Mouse (Mus musculus) urinary bladder, postnatal 4 days (tissue): ENCODE data around the gene Galnt2.

Experiments used
- DNase-seq, 2 experiments: peaks; one replicate each; pipeline ENCODE4 v3.0.0; 2021 to 2022; ENCODE audit warnings: low spot score in 2 of 2

The Galnt2 gene

GRCm38 (mm10) chr8:124231176-124231484 lies at the start of gene Galnt2:
Gene Galnt2, plus strand, starts transcription at chr8:124231391.
- peak; percentile 83 to 85 for DNase-seq

DNA sequence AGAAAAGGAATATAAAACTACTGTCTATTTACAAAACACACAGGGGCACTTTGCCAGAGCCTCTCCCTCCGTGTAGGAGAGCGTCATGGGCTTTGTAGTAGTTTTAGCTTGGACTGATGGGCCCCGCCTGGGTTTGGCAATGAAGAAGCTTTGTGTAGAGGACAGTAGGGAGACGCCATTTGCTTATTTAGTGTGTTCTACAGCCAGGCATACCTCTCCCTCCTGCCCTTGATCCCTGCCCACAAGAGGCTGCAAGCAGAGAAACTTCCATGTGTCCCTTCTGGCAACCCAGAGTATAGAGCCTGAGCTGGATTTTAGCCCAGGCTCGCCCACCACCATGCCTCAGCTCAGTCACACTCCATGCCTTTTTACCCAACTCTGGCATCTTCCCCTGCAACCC lies 49.4 kb upstream of the Galnt2 start:
- no peak for DNase-seq

DNA sequence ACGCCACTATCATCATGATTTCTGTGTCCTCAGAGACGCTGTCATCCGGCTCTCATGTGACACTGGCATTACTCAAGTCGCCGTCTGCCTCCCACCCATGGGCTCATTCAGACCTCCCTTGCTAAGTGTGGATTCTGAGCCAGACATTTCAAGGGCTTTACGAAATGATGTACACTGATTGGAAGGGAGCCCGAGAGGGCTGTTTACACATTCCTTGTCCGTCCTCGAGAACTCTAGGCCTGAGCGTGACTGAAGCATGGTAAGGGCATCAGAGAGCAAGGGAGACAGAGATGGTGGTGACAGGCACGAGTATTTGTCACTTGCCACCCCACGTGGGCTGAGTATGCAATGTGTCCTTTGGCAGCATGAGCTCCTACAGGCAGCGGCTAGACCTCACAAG lies 49.0 kb upstream of the Galnt2 start:
- DNase-seq, result peak in 1 of 2 experiments; percentile 42

DNA sequence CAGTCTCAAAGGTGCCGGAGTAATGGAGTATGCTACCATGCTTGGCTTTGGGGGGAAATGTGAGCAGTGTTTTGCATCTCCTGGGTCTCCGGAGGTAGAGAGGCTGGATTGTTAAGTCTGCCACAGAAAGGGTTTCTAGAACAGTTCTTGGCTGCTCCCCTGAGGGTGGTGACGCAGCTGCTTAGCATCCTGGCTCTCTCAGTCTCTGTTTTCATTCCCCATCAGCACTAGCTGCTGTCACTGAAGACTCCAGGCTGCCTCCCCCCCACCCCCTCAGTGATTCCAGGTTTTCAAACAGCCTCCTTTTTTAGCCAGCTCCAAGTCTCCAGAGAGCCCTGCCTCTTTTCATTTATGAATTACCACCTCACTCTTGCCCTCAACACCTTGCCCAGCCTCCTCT lies 47.1 kb upstream of the Galnt2 start:
- no peak for DNase-seq

- no peak for DNase-seq
Measured at GRCm38 (mm10) chr8:124184507-124184906, 46.7 kb upstream of the Galnt2 start.

DNA sequence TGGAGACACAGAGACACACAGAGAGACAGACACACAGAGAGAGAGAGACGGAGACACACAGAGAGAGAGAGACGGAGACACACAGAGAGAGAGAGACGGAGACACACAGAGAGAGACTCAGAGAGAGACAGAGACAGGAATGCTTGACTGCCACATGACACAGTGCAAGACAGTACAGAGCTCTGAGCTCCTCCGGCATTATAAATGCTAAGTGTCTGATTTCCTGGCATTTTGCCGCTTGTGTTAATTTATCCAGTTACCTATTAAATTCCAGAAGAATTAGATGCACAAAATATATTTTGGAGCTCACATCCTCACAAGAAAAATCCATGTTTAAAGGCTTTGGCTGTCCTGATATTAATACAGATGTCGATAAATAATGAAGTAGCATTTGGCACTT lies 46.1 kb upstream of the Galnt2 start:
- DNase-seq, result no peak

GRCm38 (mm10) chr8:124190388-124190787 lies 40.8 kb upstream of the Galnt2 start:
- DNase-seq, result no peak

GRCm38 (mm10) chr8:124192242-124192641 lies 38.9 kb upstream of the Galnt2 start:
- no peak for DNase-seq

DNA sequence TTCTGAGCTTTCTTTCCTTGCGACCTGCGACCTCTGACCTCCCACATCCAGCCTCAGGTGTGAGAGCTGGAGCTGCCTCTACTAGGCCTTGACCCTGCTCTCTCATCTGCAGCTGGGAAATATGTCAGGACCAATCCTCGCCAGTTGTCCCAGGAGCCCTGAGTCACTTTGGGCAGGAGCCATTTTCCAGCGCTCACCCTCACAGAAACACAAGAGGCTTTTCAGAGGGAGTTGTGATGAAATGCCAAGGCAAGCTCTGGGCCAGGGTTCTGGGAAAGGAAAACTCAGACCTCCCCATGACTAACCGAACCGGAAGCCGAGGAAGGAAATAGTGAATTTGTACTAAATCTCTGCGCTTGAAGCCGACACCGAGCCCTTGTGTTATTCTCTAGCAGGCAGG lies 38.2 kb upstream of the Galnt2 start:
- no peak for DNase-seq

- DNase-seq, result no peak
Measured at GRCm38 (mm10) chr8:124193992-124194391, 37.2 kb upstream of the Galnt2 start.

GRCm38 (mm10) chr8:124196195-124196594 lies 35.0 kb upstream of the Galnt2 start:
- DNase-seq, result peak in 1 of 2 experiments; percentile 31

DNA sequence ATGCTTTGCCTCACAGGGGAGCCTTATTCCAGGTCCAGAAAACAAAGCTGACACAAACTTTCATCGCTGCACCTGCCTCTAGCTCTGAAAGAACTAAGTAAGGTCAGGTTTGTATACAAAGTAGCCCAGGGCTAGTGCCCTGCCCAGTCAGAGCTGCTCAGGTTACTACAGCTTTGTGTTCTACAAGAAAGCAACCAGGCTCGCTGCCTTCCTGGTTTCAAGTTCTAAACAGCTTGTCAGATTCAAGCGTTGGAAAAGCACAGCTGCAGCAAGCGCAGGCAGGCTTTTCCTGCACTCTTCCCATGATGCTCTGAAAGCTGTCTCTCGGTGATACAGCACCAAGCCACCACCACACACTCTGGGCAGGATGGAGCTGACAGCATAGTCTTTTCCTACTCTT lies 34.4 kb upstream of the Galnt2 start:
- no peak for DNase-seq

DNA sequence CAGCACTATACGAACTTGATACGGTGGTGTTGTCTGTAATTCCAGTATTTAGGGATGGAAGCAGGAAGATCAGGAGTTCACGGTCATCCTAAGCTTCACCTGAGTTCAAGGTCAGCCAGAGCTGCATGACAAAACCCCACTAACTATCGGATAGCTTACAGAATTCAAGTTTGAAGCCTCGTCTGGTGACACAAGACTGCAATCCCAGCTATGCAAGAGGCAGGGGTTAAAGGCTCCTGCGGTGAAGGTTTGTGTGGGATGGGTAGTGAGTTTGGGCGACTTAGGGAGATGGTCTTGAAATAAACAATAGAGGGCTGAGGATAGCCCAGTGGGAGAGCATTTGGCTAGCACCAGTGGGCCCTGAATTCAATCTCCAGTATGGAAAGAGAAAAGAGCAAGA lies 33.0 kb upstream of the Galnt2 start:
- DNase-seq, result no peak

DNA sequence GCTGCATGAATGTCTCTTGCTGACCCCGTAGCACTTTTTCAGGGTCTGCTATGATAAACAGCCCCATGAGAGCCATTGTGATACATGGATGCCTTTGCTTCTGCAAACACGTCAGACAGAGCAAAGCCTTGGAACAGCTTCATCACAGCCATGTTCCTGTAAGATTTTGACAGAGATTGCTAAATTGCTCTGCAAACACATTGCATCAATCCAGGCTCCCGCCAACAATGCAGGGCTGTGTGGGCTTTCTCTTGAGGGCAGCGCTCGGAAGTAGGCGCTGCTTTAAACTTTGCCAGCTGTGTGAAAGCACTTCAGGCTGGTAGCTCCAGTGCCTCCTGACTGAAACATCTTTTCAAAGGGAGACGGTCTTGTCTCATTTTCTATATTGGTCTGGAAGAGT lies 30.8 kb upstream of the Galnt2 start:
- no peak for DNase-seq

- DNase-seq, result no peak
Measured at GRCm38 (mm10) chr8:124201706-124202105, 29.5 kb upstream of the Galnt2 start.

DNA sequence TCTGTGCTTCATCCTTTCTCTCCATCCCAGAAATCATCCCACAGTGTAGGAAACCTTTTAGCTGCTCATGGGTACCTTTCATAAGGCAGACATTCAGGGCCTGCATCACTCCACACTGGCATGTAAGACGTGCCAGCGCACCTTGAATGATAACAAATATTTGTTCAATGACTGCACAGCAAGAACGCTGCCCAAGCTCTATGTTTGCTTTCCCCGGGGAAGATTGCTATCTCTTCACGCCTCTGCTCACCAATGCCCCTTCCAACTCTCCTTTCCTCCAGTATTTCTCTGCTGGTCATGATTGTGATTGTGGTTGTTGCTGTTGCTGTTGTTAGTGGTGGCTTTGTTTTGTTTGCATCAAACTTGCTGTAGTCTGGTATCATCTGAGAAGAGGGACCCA lies 28.3 kb upstream of the Galnt2 start:
- no peak for DNase-seq

DNA sequence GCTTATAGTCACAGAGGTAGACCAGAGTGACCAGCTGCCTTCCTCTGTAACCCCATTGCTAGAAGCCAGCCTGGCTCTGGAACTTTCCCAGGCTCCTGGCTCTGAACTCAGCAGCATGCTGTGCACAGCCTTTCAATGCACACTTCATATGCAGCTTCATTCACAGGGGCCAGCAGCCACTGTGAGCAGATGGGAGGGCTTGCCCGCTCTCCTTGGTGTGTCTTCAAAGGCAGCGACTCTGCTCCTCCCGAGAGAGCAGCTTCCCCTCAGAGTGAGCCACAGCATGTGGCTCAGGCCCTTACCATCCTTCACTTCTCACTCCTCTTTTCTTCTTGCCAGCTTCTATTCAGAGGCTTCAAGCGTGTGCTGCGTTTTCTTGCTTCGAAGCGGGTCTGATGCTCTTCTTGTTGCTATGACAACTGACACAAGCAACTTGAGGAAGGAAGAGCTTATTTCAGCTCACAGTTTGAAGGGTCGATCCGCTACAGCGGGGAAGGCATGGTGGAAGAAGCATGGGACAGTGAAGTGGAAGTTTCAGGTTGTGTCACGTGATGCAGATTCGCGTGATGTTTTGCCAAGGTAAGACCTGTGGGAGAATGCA lies 27.1 kb upstream of the Galnt2 start:
- DNase-seq, result no peak

GRCm38 (mm10) chr8:124212148-124212547 lies 19.0 kb upstream of the Galnt2 start:
- DNase-seq, result no peak

- no peak for DNase-seq
Measured at GRCm38 (mm10) chr8:124216951-124217350, 14.2 kb upstream of the Galnt2 start.

DNA sequence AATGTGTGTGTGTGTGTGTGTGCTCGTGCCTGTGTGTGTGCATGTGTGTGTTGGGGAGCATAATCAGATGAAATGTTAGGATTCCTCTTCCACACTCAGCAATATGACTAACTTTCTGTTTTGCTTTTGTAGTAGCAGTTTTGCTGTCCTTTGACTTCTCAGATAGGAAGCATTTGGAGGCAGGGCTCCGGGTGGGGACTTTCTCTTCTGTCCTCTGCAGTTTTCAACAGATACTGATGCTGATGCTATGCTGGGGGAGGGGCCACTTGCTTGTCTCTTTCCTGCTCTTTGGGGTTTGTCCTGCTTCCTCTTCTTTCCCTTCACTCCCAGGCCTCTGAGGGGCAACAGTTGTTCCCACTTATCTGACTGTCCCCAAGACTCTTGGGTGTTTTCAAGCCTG lies 1.3 kb upstream of the Galnt2 start:
- DNase-seq, result no peak

GRCm38 (mm10) chr8:124230496-124231175 lies 555 bp upstream of the Galnt2 start:
- DNase-seq, result no peak

GRCm38 (mm10) chr8:124231485-124232279 lies 491 bp downstream of the Galnt2 start:
- DNase-seq, result peak; percentile 66 to 67

GRCm38 (mm10) chr8:124232280-124232600 lies 1.0 kb downstream of the Galnt2 start:
- no peak for DNase-seq
